8 mouse cellular contexts compared by ENCODE assay signal in the genomic region with DNA sequence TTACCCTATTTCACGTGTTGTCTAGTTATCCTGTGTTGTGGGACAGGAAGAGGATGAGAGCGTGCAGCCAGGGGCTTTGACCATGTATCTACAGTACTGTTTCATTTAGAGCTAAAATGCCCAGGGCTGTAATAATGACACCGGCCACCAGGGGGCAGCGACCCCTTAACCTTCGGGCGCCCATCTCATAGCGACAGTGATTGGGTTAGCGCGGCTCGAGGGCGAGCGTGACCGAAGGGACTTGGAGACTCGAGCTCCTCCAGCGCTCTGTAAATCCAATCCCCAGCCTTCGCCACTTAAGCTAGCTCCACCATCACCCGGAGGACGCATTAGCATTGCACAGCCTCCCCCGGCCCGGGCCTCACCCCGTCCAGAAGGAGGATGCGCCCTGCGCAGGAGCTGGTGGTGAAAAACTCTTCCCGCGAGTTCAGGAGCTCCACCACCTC. TPM values are rescaled to one million over a fixed set of nuclear protein-coding genes. Genes with fewer than 3 reads are reported as not detected.
DNase-seq lines count a peak whose midpoint lies in the region; ATAC-seq and TF ChIP-seq lines count a peak whose summit lies in the region.

TSS of gene Cryz (plus strand) at position 224 of the 446 bp plus-strand sequence.

- peak within 1 kb of the TSS; percentile 74 for H3K4me3 ChIP-seq in heart, embryonic 11.5 days (ENCODE audit: low read depth, low read length)
- peak within 1 kb of the TSS; percentile 96 for H3K4me3 ChIP-seq in kidney, embryonic 16.5 days (ENCODE audit: low read length)
- peak within 1 kb of the TSS; percentile 92 for H3K4me3 ChIP-seq in liver, adult 2 months (ENCODE audit: insufficient read depth, low read depth, low read length)
- peak within 1 kb of the TSS; percentile 71 for H3K4me3 ChIP-seq in myocyte

- DNase-seq in B cell, adult 2 months, result peak; percentile 92 to 94
- peak; percentile 94 for DNase-seq in brain, adult 2 months (ENCODE audit: low read depth, low spot score)
- DNase-seq in liver, adult 2 months (ENCODE audit: extremely low read depth, low read depth, low spot score), result peak; percentile 68
- DNase-seq in splenic B cell, adult 2 months (ENCODE audit: low read depth, low spot score), result peak; percentile 89

- WGBS in heart, embryonic 11.5 days (ENCODE audit: insufficient replicate concordance), result 0% methylated on average over 25 of the region's 25 CpGs
- WGBS in kidney, embryonic 16.5 days, result 0% methylated on average over 25 of the region's 25 CpGs
- WGBS in liver, adult 2 months, result 1% methylated on average over 25 of the region's 25 CpGs

- TF ChIP-seq CTCF in liver, adult 2 months (IDR thresholded peaks at IDR 0.05; ENCODE audit: low read depth, low read length), result peak; percentile 86

- H3K27me3 ChIP-seq in heart, embryonic 11.5 days (ENCODE audit: control insufficient read depth, insufficient read depth, low read length), result no peaks in the 10 kb centered on the region
- no peaks in the 10 kb centered on the region for H3K27me3 ChIP-seq in kidney, embryonic 16.5 days (ENCODE audit: insufficient read depth, low read length)
- no peaks in the 10 kb centered on the region for H3K27me3 ChIP-seq in liver, adult 2 months (ENCODE audit: control insufficient read depth, insufficient read depth, low read length)
- H3K27me3 ChIP-seq in myocyte (ENCODE audit: control insufficient read depth, insufficient read depth, insufficient read length), result no peaks in the 10 kb centered on the region
- H3K27me3 ChIP-seq in splenic B cell, adult 2 months (ENCODE audit: control insufficient read depth, insufficient read depth, low read length, poor library complexity, severe bottlenecking), result no peaks in the 10 kb centered on the region

- peak within 1 kb of the TSS; percentile 78 for H3K4me2 ChIP-seq in heart, embryonic 11.5 days
- H3K4me2 ChIP-seq in kidney, embryonic 16.5 days (replicated peaks; ENCODE audit: low read depth, low read length), result peak within 1 kb of the TSS; percentile 89
- H3K4me2 ChIP-seq in myocyte (ENCODE audit: low read depth), result peak within 1 kb of the TSS; percentile 87

- ATAC-seq in erythroblast, adult 5-6 weeks (replicated peaks; ENCODE audit: low FRiP score, poor library complexity, severe bottlenecking), result peak; percentile 93
- peak; percentile 86 for ATAC-seq in heart, embryonic 11.5 days (replicated peaks; ENCODE audit: insufficient number of reproducible peaks, low FRiP score, low TSS enrichment)
- ATAC-seq in kidney, embryonic 16.5 days (ENCODE audit: low FRiP score, low TSS enrichment), result peak; percentile 87

- 0 out of 2 replicates have a peak, but pooled peaks have one; percentile 42 for TF ChIP-seq POLR2A in liver, adult 2 months (IDR thresholded peaks at IDR 0.05; ENCODE audit: extremely low read depth, insufficient read depth, low read length)
- TF ChIP-seq POLR2A in myocyte (IDR thresholded peaks at IDR 0.05; ENCODE audit: insufficient read length, low read depth), result peak; percentile 40

- peaks cover 3% of the 10 kb centered on the region; the same call in 1 of the 2 replicates for H3K4me1 ChIP-seq in heart, embryonic 11.5 days (ENCODE audit: control insufficient read depth, insufficient read depth, low read length)
- peaks cover 7% of the 10 kb centered on the region for H3K4me1 ChIP-seq in kidney, embryonic 16.5 days (ENCODE audit: insufficient read depth, low read length)
- peaks cover 8% of the 10 kb centered on the region for H3K4me1 ChIP-seq in liver, adult 2 months (ENCODE audit: control insufficient read depth, insufficient read depth, low read length)

- H3K27ac ChIP-seq in heart, embryonic 11.5 days (ENCODE audit: low read depth, low read length), result peak within 1 kb of the TSS; percentile 93
- peak within 1 kb of the TSS; percentile 98 for H3K27ac ChIP-seq in kidney, embryonic 16.5 days (ENCODE audit: low read length)
- peak within 1 kb of the TSS; percentile 89 for H3K27ac ChIP-seq in liver, adult 2 months (replicated peaks; ENCODE audit: insufficient read depth, low read depth, low read length)

- H3K79me2 ChIP-seq in liver, adult 2 months (ENCODE audit: control insufficient read depth, insufficient read depth, low read length), result peaks cover 2% of the 10 kb centered on the region; the same call in 1 of the 2 replicates
- no peaks in the 10 kb centered on the region for H3K79me2 ChIP-seq in myocyte (ENCODE audit: control insufficient read depth, insufficient read depth)

- H3K36me3 ChIP-seq in heart, embryonic 11.5 days (ENCODE audit: control insufficient read depth, insufficient read depth, low read length), result peaks cover 4% of the 10 kb centered on the region; the same call in 1 of the 2 replicates
- peaks cover 15% of the 10 kb centered on the region for H3K36me3 ChIP-seq in kidney, embryonic 16.5 days (ENCODE audit: insufficient read depth, low read length)
- peaks cover 4% of the 10 kb centered on the region for H3K36me3 ChIP-seq in liver, adult 2 months (ENCODE audit: control insufficient read depth, insufficient read depth, low read length)
- no peaks in the 10 kb centered on the region for H3K36me3 ChIP-seq in myocyte (ENCODE audit: control insufficient read depth, insufficient read depth)
- H3K36me3 ChIP-seq in splenic B cell, adult 2 months (ENCODE audit: control insufficient read depth, insufficient read depth, low read length, poor library complexity, severe bottlenecking), result peaks cover 2% of the 10 kb centered on the region

- peak within 1 kb of the TSS; percentile 87 for H3K9ac ChIP-seq in heart, embryonic 11.5 days (ENCODE audit: low read depth, low read length)
- H3K9ac ChIP-seq in kidney, embryonic 16.5 days (replicated peaks; ENCODE audit: low read length), result peak within 1 kb of the TSS; percentile 95
- H3K9ac ChIP-seq in liver, adult 2 months (ENCODE audit: low read depth, low read length), result peak within 1 kb of the TSS; percentile 88

- H3ac ChIP-seq in myocyte (ENCODE audit: control insufficient read depth, insufficient read length), result peak within 1 kb of the TSS; percentile 61

- H3K9me3 ChIP-seq in heart, embryonic 11.5 days (replicated peaks; ENCODE audit: control insufficient read depth, low read length), result no peaks in the 10 kb centered on the region
- no peaks in the 10 kb centered on the region for H3K9me3 ChIP-seq in kidney, embryonic 16.5 days (ENCODE audit: low read length)

TF ChIP-seq in myocyte, 11 proteins besides CTCF, POLR2A, EP300 and RAD21:
- TF ChIP-seq SRF (IDR thresholded peaks at IDR 0.05; ENCODE audit: control insufficient read depth, insufficient read length, low read depth) (no peak), CEBPB (IDR thresholded peaks at IDR 0.05; ENCODE audit: insufficient read depth, poor library complexity, severe bottlenecking) (no peak), MYOD1 (IDR thresholded peaks at IDR 0.05; ENCODE audit: control insufficient read depth in 1 of 3, insufficient read length in 2 of 3, low read depth in 2 of 3) (no peak), MYOG (IDR thresholded peaks at IDR 0.05; ENCODE audit: control insufficient read depth in 1 of 3, insufficient read depth in 1 of 3, insufficient read length in 2 of 3, low read depth in 2 of 3) (no peak), TCF3 (IDR thresholded peaks at IDR 0.05; ENCODE audit: insufficient read length, low read depth) (no peak), E2F4 (IDR thresholded peaks at IDR 0.05; ENCODE audit: insufficient read depth) (no peak), POLR2AphosphoS2 (IDR thresholded peaks at IDR 0.05; ENCODE audit: insufficient read length, low read depth) (no peak), TCF12 (IDR thresholded peaks at IDR 0.05; ENCODE audit: insufficient read depth, poor library complexity, severe bottlenecking) (no peak), REST (IDR thresholded peaks at IDR 0.05; ENCODE audit: insufficient read depth, insufficient read length) (no peak), MAX (IDR thresholded peaks at IDR 0.05; ENCODE audit: low read depth) (no peak), USF1 (IDR thresholded peaks at IDR 0.05; ENCODE audit: low read depth) (no peak)

RNA-seq across cellular contexts. Expression of gene Cryz, which starts in this region (rescaled TPM):
- total RNA-seq in erythroblast, adult 5-6 weeks (2015; ENCODE audit: low replicate concordance), result not detected in 2 replicates
- total RNA-seq in erythroblast, adult 5-6 weeks (2017; ENCODE audit: low replicate concordance), result 2.2 and 3.3 TPM in 2 replicates
- 12.2 and 14.5 TPM in 2 replicates for polyA plus RNA-seq in heart, embryonic 11.5 days (2014; fragmentation: Nextera tagmentation; extraction: Ambion mirVana)
- 47.6 and 50.2 TPM in 2 replicates for polyA plus RNA-seq in kidney, embryonic 16.5 days (2015; fragmentation: Nextera tagmentation; extraction: Ambion mirVana)
- total RNA-seq in liver, adult 2 months (2014; rRNA removed), result 72.3 and 82.2 TPM in 2 replicates
- 46.3 and 51.1 TPM in 2 replicates for polyA plus RNA-seq in liver, adult 2 months (2012; rRNA removed)
- 20.0 TPM for polyA plus RNA-seq in myocyte (2012; fragmentation: generic; extraction: Trizol)

Comparison
In these comparisons a context has a peak if more than half of its experiments do, and no peak if none do; other contexts are left out.
1. Peak in every context shown above with its lines: DNase-seq, ATAC-seq, H3K4me3 ChIP-seq and H3K27ac ChIP-seq.
2. RNA of gene Cryz (total RNA-seq): 72.3 to 82.2 TPM in liver, adult 2 months; 2.2 to 3.3 TPM in erythroblast, adult 5-6 weeks; every median in the first group is over 10 times any median in the second.